Mouse (Mus musculus) lung, adult 2 months (tissue): ENCODE results near the gene Fam219a. TPM values are rescaled to one million over a fixed set of nuclear protein-coding genes. Genes with fewer than 3 reads are reported as not detected.
A peak's percentile ranks its signal among the peaks of the same experiment; 100 is the strongest.

ENCODE experiments used
- DNase-seq: peaks from one replicate; pipeline ENCODE4 v3.0.0; 2022
- H3K4me1 ChIP-seq: fragments of 200-500 bp; 2 replicates; pipeline ENCODE4 v1.6.1; 2011; ENCODE audit warnings: low read length; ENCODE audit not compliant: control insufficient read depth, insufficient read depth
- H3K4me3 ChIP-seq: fragments of 200-500 bp; replicated peaks from 2 replicates; pipeline ENCODE3; 2011; ENCODE audit warnings: low read depth, mild to moderate bottlenecking, control low read depth, low read length; ENCODE audit errors: extremely low read depth
- CTCF ChIP-seq: fragments of 200-500 bp; IDR thresholded peaks from 2 replicates; pipeline ENCODE4 v1.5.1; 2011; ENCODE audit warnings: mild to moderate bottlenecking, low read length, control low read depth; ENCODE audit not compliant: insufficient read depth
- POLR2A ChIP-seq: fragments of 200-500 bp; IDR thresholded peaks from 2 replicates; pipeline ENCODE4 v1.6.1; 2011; ENCODE audit warnings: low read depth, mild to moderate bottlenecking, control low read depth, low read length, borderline replicate concordance; ENCODE audit errors: extremely low read depth
- WGBS: fragments of 180-500 bp; shearing (Covaris S2); methylation state at CpG from one replicate; pipeline ENCODE4 v1.1.7; 2018; 5-methylcytosine and 5-hydroxymethylcytosine counted together
- polyA plus RNA-seq: library from polyadenylated mRNA; depleted of rRNA; stranded (reverse); fragments of >200 nt; gene quantifications from 2 replicates; pipeline ENCODE4 v1.2.3, GENCODE M21; 2012; rRNA removed

The Fam219a gene
- polyA plus RNA-seq, 1 experiment = 63.5 TPM

DNA sequence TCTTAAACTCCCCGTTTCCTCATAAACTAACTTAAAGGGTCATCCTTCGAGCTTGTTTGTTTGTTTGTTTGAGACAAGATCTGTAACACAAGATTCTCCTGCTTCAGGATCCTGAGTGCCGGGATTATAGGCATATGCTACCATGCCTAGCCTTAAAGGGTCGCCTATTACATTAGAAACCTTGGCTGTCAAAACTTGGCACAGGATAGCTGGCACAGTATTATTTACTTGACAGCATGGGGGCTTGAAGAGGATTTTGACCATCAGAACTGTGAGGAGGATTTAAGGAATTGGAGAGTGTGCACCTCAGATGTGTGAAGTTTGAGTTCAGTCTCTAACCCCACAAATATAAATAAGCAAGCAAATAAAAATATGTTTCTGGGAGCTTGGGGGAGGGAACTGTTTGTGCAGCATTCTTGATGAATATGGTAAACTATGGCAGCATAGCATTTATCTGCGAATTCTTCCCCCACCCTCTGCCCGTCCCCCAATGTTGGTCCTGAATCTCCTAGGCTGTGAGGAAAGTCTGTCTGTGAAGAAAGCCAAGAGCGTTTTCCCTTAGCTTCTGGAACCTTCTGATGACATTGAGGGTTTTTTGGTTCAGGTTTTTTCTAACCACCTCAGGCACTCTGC, 99.2 kb downstream of the Fam219a start:
- no peak overlapping the region for H3K4me3 ChIP-seq
- no peak for DNase-seq
- H3K4me1 ChIP-seq = no peaks in the 10 kb centered on the region; the same call in 1 of the 2 replicates
- 60% methylated on average over 7 of the region's 7 CpGs for WGBS
- TF ChIP-seq CTCF = no peak
- TF ChIP-seq POLR2A = no peak

DNA sequence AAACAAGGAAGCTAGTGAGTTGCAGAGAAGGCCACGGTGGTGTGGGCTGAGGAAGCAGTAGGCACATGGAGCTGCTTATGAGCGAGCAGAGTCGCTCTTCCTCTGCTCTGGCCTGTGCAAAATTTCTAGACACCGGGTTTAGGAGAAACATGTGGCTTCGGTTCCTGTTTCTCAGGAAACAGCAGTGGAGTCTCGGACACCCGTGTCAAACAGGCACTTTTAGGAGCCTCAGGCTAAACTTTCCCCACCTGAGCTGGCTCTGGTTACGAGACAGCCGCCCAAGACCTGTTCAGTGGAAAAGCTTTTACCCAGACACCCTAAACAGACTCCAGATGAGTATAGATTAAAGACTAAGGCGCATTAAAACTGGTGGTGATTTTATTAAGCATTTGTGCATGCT, 100.1 kb downstream of the Fam219a start:
- Histone ChIP-seq H3K4me1 (no peaks in the 10 kb centered on the region; the same call in 1 of the 2 replicates), H3K4me3 (no peak overlapping the region)
- TF ChIP-seq POLR2A (no peak), CTCF (no peak)
- 80% methylated on average over 10 of the region's 10 CpGs for WGBS
- no peak for DNase-seq

DNA sequence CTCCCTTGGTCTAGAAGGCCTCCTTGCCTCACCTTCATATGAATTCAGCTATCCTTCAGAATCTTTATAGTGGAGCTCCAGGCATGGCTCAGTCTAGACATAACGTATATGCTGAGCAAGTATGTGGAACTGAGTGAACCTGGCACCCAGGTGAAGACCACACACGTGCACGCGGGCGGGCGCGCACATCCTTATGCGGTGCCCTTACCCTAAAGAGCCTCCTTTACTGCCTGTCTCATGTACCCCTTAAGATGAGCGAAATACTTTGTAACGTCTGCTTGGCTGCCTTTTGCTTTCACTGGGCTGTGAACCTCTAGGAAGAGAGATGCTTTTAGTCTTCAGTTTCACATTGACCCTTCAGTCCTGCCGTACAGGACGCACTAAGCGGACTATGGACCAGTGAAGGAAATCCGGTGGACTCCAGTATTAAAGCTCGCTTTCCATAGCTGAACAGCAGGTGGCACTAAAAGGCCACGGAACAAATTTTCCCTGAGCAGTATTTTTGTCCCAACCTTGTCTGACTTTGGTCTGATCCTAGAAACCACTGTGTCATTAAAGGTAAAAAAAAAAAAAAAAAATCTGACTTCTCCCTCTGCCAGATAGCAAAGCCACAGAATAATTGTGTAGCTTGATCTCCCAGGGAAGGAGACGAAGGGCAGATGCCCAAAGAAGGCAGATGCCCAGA, 100.8 kb downstream of the Fam219a start:
- no peak overlapping the region for H3K4me3 ChIP-seq
- no peak for TF ChIP-seq POLR2A
- TF ChIP-seq CTCF = peak; percentile 42
- DNase-seq = peak; percentile 63
- 50% methylated on average over 17 of the region's 17 CpGs for WGBS
- peaks cover 4% of the 10 kb centered on the region for H3K4me1 ChIP-seq

Other genes starting within 250 kb of the Fam219a start
- 16.9 and 24.0 TPM in 2 replicates for gene Ubap1, start 220.5 kb downstream of the Fam219a start, polyA plus RNA-seq
- gene Kif24, start 104.7 kb downstream of the Fam219a start, polyA plus RNA-seq = 0.95 and 1.2 TPM in 2 replicates
- gene Nudt2, start 104.4 kb downstream of the Fam219a start, polyA plus RNA-seq = 7.2 and 11.7 TPM in 2 replicates
- gene AI464131, start 66.5 kb downstream of the Fam219a start, polyA plus RNA-seq = 14.0 and 14.1 TPM in 2 replicates
- 40.8 and 50.3 TPM in 2 replicates for gene 1110017D15Rik, start 52.2 kb downstream of the Fam219a start, polyA plus RNA-seq
- gene Dnaic1, start 237 bp upstream of the Fam219a start, polyA plus RNA-seq = 8.2 and 10.3 TPM in 2 replicates
- 36.4 and 48.9 TPM in 2 replicates for gene Enho, start 70.8 kb upstream of the Fam219a start, polyA plus RNA-seq
- gene Cntfr, start 127.6 kb upstream of the Fam219a start, polyA plus RNA-seq = 10.5 and 14.0 TPM in 2 replicates
- gene Il11ra1, start 130.5 kb upstream of the Fam219a start, polyA plus RNA-seq = 107 and 109 TPM in 2 replicates
- 42.8 and 44.3 TPM in 2 replicates for gene Rpp25l, start 144.0 kb upstream of the Fam219a start, polyA plus RNA-seq
- 44.3 and 45.0 TPM in 2 replicates for gene Dctn3, start 153.6 kb upstream of the Fam219a start, polyA plus RNA-seq
- gene Arid3c, start 161.6 kb upstream of the Fam219a start, polyA plus RNA-seq = not detected in 2 replicates
- 95.1 and 103 TPM in 2 replicates for gene Galt, start 185.7 kb upstream of the Fam219a start, polyA plus RNA-seq
- 70.9 and 83.3 TPM in 2 replicates for gene Sigmar1, start 186.6 kb upstream of the Fam219a start, polyA plus RNA-seq
- 34.5 and 43.2 TPM in 2 replicates for gene Ccl27a, start 204.7 kb upstream of the Fam219a start, polyA plus RNA-seq